Mouse (Mus musculus): ENCODE results near the gene Prdx5. TPM values are rescaled to one million over a fixed set of nuclear protein-coding genes. Genes with fewer than 3 reads are reported as not detected.
"Not testable (repeated sequence)": the region's sequence is repeated elsewhere in the genome, so short reads cannot be mapped to it uniquely, and the experiment has no call there.

Prdx5 gene
- total RNA-seq, 2 experiments from 2014 or later: 455 to 461 TPM

- intact Hi-C loops (cut with DNase I): no loop called here
- no peak for DNase-seq
Observed at GRCm38 (mm10) chr19:6903031-6903430, 6.9 kb downstream of the Prdx5 start.

- intact Hi-C loops (cut with DNase I): no loop called here
- no peak for DNase-seq
Observed at GRCm38 (mm10) chr19:6899641-6900040, 10.3 kb downstream of the Prdx5 start.

GRCm38 (mm10) chr19:6895608-6896305 lies 14.1 kb downstream of the Prdx5 start:
- intact Hi-C loops (cut with DNase I); DNase-seq: not testable (repeated sequence)

GRCm38 (mm10) chr19:6893731-6894451 lies 16.0 kb downstream of the Prdx5 start:
- intact Hi-C loops (cut with DNase I): no loop called here
- DNase-seq: no peak

- DNase-seq: no peak
- intact Hi-C loops (cut with DNase I): no loop called here
Observed at GRCm38 (mm10) chr19:6892512-6892911, 17.4 kb downstream of the Prdx5 start.

GRCm38 (mm10) chr19:6877965-6878364 lies 31.9 kb downstream of the Prdx5 start:
- intact Hi-C loops (cut with DNase I): no loop called here
- DNase-seq: no peak

GRCm38 (mm10) chr19:6876799-6877198 lies 33.1 kb downstream of the Prdx5 start:
- DNase-seq: no peak
- intact Hi-C loops (cut with DNase I): no loop called here

- intact Hi-C loops (cut with DNase I): no loop called here
- no peak for DNase-seq
Observed at GRCm38 (mm10) chr19:6875834-6876233, 34.1 kb downstream of the Prdx5 start.

- intact Hi-C loops (cut with DNase I): no loop called here
- no peak for DNase-seq
Observed at GRCm38 (mm10) chr19:6874257-6874656, 35.6 kb downstream of the Prdx5 start.

GRCm38 (mm10) chr19:6872701-6873100 lies 37.2 kb downstream of the Prdx5 start:
- intact Hi-C loops (cut with DNase I): no loop called here
- no peak for DNase-seq

- intact Hi-C loops (cut with DNase I): no loop called here
- DNase-seq: peak; percentile 28 to 48
Observed at GRCm38 (mm10) chr19:6871574-6872271, 38.2 kb downstream of the Prdx5 start.

GRCm38 (mm10) chr19:6869355-6869754 lies 40.6 kb downstream of the Prdx5 start:
- intact Hi-C loops (cut with DNase I): no loop called here
- DNase-seq: peak; percentile 66 to 69

GRCm38 (mm10) chr19:6861451-6861850 lies 48.5 kb downstream of the Prdx5 start:
- DNase-seq: no peak
- intact Hi-C loops (cut with DNase I): no loop called here

GRCm38 (mm10) chr19:6860706-6861105 lies 49.2 kb downstream of the Prdx5 start:
- intact Hi-C loops (cut with DNase I): no loop called here

GRCm38 (mm10) chr19:6859971-6860370 lies 49.9 kb downstream of the Prdx5 start:
- no peak for DNase-seq
- intact Hi-C loops (cut with DNase I): no loop called here

More at GRCm38 (mm10) chr19:6860706-6861105, 49.2 kb downstream of the Prdx5 start:
- no peak for DNase-seq

- intact Hi-C loops (cut with DNase I): no loop called here
- DNase-seq: no peak
Observed at GRCm38 (mm10) chr19:6859032-6859651, 50.8 kb downstream of the Prdx5 start.

GRCm38 (mm10) chr19:6858031-6858430 lies 51.9 kb downstream of the Prdx5 start, which contains the start of gene Ccdc88b:
Gene Ccdc88b (minus strand): TSS chr19:6858211.
- DNase-seq: peak in 1 of 2 experiments; percentile 30
- intact Hi-C loops (cut with DNase I): no loop called here

GRCm38 (mm10) chr19:6857391-6858005 lies 52.4 kb downstream of the Prdx5 start:
- intact Hi-C loops (cut with DNase I): no loop called here
- DNase-seq: no peak

GRCm38 (mm10) chr19:6857003-6857360 lies 52.9 kb downstream of the Prdx5 start:
- intact Hi-C loops (cut with DNase I): no loop called here
- no peak for DNase-seq
